Mouse (Mus musculus) lung, postnatal 0 days (tissue): ENCODE data around the gene Pla2g1b.

Source experiments
- CTCF ChIP-seq: IDR thresholded peaks from 2 replicates; pipeline ENCODE4 v1.5.1; 2016; ENCODE audit warnings: antibody characterized with exemption, mild to moderate bottlenecking
- EP300 ChIP-seq: IDR thresholded peaks from 2 replicates; pipeline ENCODE4 v1.6.1; 2016; ENCODE audit warnings: antibody characterized with exemption, mild to moderate bottlenecking, control low read depth

GRCm38 (mm10) chr5:115522531-115522930, 56.5 kb downstream of the Pla2g1b start:
- TF ChIP-seq CTCF (no peak), EP300 (no peak)
